Mouse (Mus musculus): Measurements from ENCODE around the gene Rhov. TPM values are rescaled to one million over a fixed set of nuclear protein-coding genes. Genes with fewer than 3 reads are reported as not detected.

Gene Rhov
- polyA plus RNA-seq (2014; fragmentation: Nextera tagmentation; extraction: Ambion mirVana), result 20.9 and 26.9 TPM in 2 replicates

DNA sequence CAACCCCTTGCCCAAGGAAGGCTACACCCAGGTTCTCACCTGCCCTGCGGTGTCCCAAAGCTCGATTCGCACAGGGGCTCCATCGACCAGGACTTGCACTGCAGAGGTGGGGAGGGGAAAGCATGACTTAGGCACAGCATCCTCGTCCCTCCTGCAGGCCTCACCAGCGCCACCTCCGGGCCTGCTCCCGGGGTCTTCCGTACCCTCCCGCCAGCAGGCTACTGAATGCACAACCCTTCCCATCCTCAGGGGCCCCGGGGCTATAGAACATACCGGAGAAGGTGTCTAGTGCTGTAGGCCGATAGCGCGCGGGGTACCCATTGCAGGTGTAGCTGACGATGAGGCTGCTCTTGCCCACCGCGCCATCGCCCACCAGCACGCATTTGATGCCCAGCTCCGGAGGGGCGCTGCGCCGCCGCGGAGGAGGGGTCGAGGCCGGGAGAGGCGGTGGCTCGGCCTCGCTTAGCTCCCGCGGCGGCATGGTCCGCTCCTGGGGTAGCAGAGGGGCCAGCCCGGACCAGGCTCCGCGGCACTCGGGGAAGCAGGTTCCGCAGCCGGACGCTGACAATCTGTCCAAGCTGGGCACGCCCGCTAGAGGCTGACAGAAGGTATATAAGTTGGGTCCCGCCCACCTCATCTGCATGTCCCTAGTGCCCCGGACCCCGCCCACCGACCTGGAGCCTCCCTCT, at the start of gene Rhov:
Rhov (minus strand) TSS at position 630 of the 689 bp plus-strand sequence.
- Histone ChIP-seq H3K36me3 (replicated peaks; ENCODE audit: control insufficient read depth, insufficient read depth) (no peaks in the 10 kb centered on the region), H3K4me3 (replicated peaks; ENCODE audit: low read length) (peak within 1 kb of the TSS; percentile 69), H3K4me1 (replicated peaks; ENCODE audit: control insufficient read depth, insufficient read depth, low read length) (peaks cover 10% of the 10 kb centered on the region), H3K27ac (peak within 1 kb of the TSS; percentile 73), H3K9me3 (ENCODE audit: control insufficient read depth, low read length) (no peaks in the 10 kb centered on the region), H3K4me2 (replicated peaks) (peak within 1 kb of the TSS; percentile 76), H3K9ac (peak within 1 kb of the TSS; percentile 82), H3K27me3 (ENCODE audit: control insufficient read depth, insufficient read depth, low read length) (0 out of 2 replicates have a peak, but pooled peaks cover 3% of the 10 kb centered on the region)
- DNase-seq (ENCODE audit: low spot score), result peak; percentile 68
- under 1% methylated on average over 49 of the region's 49 CpGs for WGBS
- ATAC-seq (ENCODE audit: low FRiP score), result peak; percentile 85

GRCm38 (mm10) chr2:119320571-119320970, 49.5 kb upstream of the Rhov start:
- DNase-seq (ENCODE audit: low spot score) (no peak), ATAC-seq (ENCODE audit: low FRiP score) (no peak)
- Histone ChIP-seq H3K4me3 (replicated peaks; ENCODE audit: low read length) (no peak overlapping the region), H3K27ac (no peak overlapping the region), H3K36me3 (replicated peaks; ENCODE audit: control insufficient read depth, insufficient read depth) (no peaks in the 10 kb centered on the region), H3K9me3 (ENCODE audit: control insufficient read depth, low read length) (no peaks in the 10 kb centered on the region), H3K27me3 (ENCODE audit: control insufficient read depth, insufficient read depth, low read length) (peaks cover 87% of the 10 kb centered on the region), H3K4me2 (replicated peaks) (no peak overlapping the region), H3K4me1 (replicated peaks; ENCODE audit: control insufficient read depth, insufficient read depth, low read length) (peaks cover 28% of the 10 kb centered on the region), H3K9ac (no peak overlapping the region)
- 68% methylated on average over 8 of the region's 8 CpGs for WGBS

- H3K27me3 ChIP-seq (ENCODE audit: control insufficient read depth, insufficient read depth, low read length), result peaks cover 82% of the 10 kb centered on the region
- no peak overlapping the region for H3K27ac ChIP-seq
- H3K4me1 ChIP-seq (replicated peaks; ENCODE audit: control insufficient read depth, insufficient read depth, low read length), result peaks cover 18% of the 10 kb centered on the region
- H3K4me2 ChIP-seq (replicated peaks), result no peak overlapping the region
- no peaks in the 10 kb centered on the region for H3K9me3 ChIP-seq (ENCODE audit: control insufficient read depth, low read length)
- H3K9ac ChIP-seq, result no peak overlapping the region
- ATAC-seq (ENCODE audit: low FRiP score) (no peak), DNase-seq (ENCODE audit: low spot score) (no peak)
- no peaks in the 10 kb centered on the region for H3K36me3 ChIP-seq (replicated peaks; ENCODE audit: control insufficient read depth, insufficient read depth)
- WGBS, result 69% methylated on average over 3 of the region's 3 CpGs
- H3K4me3 ChIP-seq (replicated peaks; ENCODE audit: low read length), result no peak overlapping the region
These were observed 47.1 kb upstream of the Rhov start for GRCm38 (mm10) chr2:119318043-119318710.

DNA sequence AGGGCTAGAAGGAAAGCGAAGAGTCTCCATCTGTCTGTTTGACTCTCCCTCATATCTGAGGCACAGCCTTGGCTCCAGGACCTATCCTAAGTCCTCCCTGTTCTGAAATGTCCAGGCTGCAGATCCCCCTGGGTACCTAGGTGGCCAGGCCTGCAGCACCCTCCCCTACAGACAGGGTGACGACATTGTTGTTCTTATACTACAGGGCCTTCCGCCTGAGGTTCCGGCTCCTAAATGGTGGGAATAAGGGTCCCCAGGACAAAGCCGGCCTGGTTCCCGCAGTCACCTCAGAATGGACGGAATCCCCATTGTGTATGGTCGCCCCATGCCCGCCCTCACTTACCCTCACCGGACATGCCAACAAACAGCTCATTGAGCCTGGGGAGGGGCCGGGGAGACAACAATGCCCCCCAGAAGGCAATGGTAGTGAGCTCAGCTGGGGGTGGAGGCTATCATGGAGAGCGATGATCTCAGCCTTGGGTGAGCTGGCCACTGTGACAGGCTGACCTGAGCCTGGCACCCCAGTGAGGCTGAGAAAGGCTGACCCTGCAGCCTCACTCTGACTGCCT, 43.8 kb upstream of the Rhov start:
- peaks cover 4% of the 10 kb centered on the region; the same call in 1 of the 2 replicates for H3K4me1 ChIP-seq (replicated peaks; ENCODE audit: control insufficient read depth, insufficient read depth, low read length)
- H3K27me3 ChIP-seq (ENCODE audit: control insufficient read depth, insufficient read depth, low read length), result peaks cover 49% of the 10 kb centered on the region
- H3K9me3 ChIP-seq (ENCODE audit: control insufficient read depth, low read length), result no peaks in the 10 kb centered on the region
- no peak overlapping the region for H3K27ac ChIP-seq
- no peak for DNase-seq (ENCODE audit: low spot score)
- no peak overlapping the region for H3K4me2 ChIP-seq (replicated peaks)
- no peak overlapping the region for H3K4me3 ChIP-seq (replicated peaks; ENCODE audit: low read length)
- no peak overlapping the region for H3K9ac ChIP-seq
- WGBS, result 64% methylated on average over 12 of the region's 12 CpGs
- no peak for ATAC-seq (ENCODE audit: low FRiP score)
- H3K36me3 ChIP-seq (replicated peaks; ENCODE audit: control insufficient read depth, insufficient read depth), result no peaks in the 10 kb centered on the region

GRCm38 (mm10) chr2:119313780-119314479, 42.9 kb upstream of the Rhov start:
- no peaks in the 10 kb centered on the region for H3K36me3 ChIP-seq (replicated peaks; ENCODE audit: control insufficient read depth, insufficient read depth)
- H3K4me1 ChIP-seq (replicated peaks; ENCODE audit: control insufficient read depth, insufficient read depth, low read length), result peaks cover 4% of the 10 kb centered on the region; the same call in 1 of the 2 replicates

DNA sequence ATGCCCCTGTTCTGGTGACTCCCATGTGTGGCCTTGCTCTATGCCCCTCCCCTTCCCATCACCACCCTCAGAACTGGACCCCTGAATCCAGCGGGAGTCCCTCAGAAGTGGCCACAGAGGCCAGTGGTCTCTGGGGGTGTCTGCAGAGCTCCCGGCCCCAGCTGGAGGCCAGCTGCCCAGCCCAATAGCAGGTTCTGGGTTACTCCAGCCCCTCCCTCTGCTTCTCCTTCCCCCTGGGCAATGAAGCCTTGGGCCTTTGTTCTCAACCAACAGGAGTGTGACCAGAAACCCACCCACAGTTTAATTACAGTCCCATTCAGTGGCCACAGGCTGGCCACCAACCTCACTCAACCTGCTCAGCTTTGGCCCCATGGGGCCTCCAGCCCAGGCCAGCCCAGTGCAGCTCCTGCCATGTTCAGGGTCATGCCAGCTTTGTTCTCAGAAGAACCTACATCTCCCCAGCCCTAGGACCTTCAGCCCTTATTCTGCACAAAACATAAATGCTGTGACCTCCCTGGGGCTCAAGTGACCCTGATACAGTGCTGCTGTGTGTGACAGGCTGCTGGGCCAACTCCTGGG, 41.4 kb upstream of the Rhov start:
- no peaks in the 10 kb centered on the region for H3K9me3 ChIP-seq (ENCODE audit: control insufficient read depth, low read length)
- WGBS, result 41% methylated on average over 2 of the region's 2 CpGs
- H3K4me1 ChIP-seq (replicated peaks; ENCODE audit: control insufficient read depth, insufficient read depth, low read length), result peaks cover 4% of the 10 kb centered on the region; the same call in 1 of the 2 replicates
- no peaks in the 10 kb centered on the region for H3K36me3 ChIP-seq (replicated peaks; ENCODE audit: control insufficient read depth, insufficient read depth)
- no peak for ATAC-seq (ENCODE audit: low FRiP score)
- H3K9ac ChIP-seq, result no peak overlapping the region
- H3K4me2 ChIP-seq (replicated peaks), result no peak overlapping the region
- peaks cover 31% of the 10 kb centered on the region for H3K27me3 ChIP-seq (ENCODE audit: control insufficient read depth, insufficient read depth, low read length)
- DNase-seq (ENCODE audit: low spot score), result no peak
- H3K27ac ChIP-seq, result no peak overlapping the region
- no peak overlapping the region for H3K4me3 ChIP-seq (replicated peaks; ENCODE audit: low read length)

More at GRCm38 (mm10) chr2:119313780-119314479, 42.9 kb upstream of the Rhov start:
- WGBS, result 28% methylated on average over 10 of the region's 10 CpGs
- ATAC-seq (ENCODE audit: low FRiP score) (peak; percentile 51; the same call in 1 of the 2 replicates), DNase-seq (ENCODE audit: low spot score) (no peak)
- Histone ChIP-seq H3K27ac (no peak overlapping the region), H3K9ac (no peak overlapping the region), H3K4me3 (replicated peaks; ENCODE audit: low read length) (no peak overlapping the region), H3K27me3 (ENCODE audit: control insufficient read depth, insufficient read depth, low read length) (peaks cover 44% of the 10 kb centered on the region), H3K4me2 (replicated peaks) (no peak overlapping the region), H3K9me3 (ENCODE audit: control insufficient read depth, low read length) (no peaks in the 10 kb centered on the region)

DNA sequence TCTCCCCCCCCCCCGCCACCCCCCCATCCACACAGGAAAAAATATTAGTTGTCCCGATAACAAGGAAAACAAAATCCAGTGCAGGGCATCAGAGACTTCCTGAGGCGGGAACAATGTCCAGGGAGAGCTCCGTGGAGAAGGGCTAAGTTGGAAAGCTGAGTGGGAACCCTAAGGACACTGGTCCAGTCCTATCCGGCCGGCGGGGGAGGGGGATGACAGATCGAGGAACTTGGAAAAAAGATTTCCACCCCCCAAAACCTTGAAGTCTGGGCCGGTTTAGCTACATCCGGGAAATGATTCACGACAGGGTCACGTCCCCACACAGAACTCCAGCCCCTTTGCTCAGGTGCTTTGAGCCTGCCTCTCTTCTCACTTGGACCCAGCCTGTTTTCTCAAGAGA, 40.5 kb upstream of the Rhov start:
- DNase-seq (ENCODE audit: low spot score) (no peak), ATAC-seq (ENCODE audit: low FRiP score) (no peak)
- no peak overlapping the region for H3K27ac ChIP-seq
- peaks cover 26% of the 10 kb centered on the region for H3K27me3 ChIP-seq (ENCODE audit: control insufficient read depth, insufficient read depth, low read length)
- H3K9ac ChIP-seq, result no peak overlapping the region
- H3K4me3 ChIP-seq (replicated peaks; ENCODE audit: low read length), result no peak overlapping the region
- H3K4me2 ChIP-seq (replicated peaks), result no peak overlapping the region
- no peaks in the 10 kb centered on the region for H3K9me3 ChIP-seq (ENCODE audit: control insufficient read depth, low read length)
- H3K4me1 ChIP-seq (replicated peaks; ENCODE audit: control insufficient read depth, insufficient read depth, low read length), result peaks cover 4% of the 10 kb centered on the region; the same call in 1 of the 2 replicates
- no peaks in the 10 kb centered on the region for H3K36me3 ChIP-seq (replicated peaks; ENCODE audit: control insufficient read depth, insufficient read depth)
- 51% methylated on average over 12 of the region's 12 CpGs for WGBS

DNA sequence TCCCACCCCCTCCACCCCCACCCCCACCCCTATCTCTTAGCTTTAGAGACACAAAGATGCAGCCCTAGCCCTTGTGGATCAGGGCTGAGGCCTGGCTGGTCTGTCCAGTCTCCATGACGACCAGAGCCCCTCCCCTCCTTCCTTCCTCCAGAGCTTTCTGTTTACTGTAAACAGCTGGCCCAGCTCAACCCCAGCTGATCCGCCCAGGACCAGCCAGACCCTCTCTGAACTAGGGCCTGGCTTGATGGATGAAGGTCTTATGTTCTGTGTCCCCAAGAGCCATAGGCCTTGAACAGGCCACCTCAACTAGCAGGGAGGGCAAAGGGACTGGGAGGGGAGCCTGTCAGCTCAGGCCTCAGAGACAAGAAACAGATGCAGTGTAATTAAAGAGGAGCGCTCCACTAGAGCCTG, 33.7 kb upstream of the Rhov start:
- Histone ChIP-seq H3K9me3 (ENCODE audit: control insufficient read depth, low read length) (no peaks in the 10 kb centered on the region), H3K27me3 (ENCODE audit: control insufficient read depth, insufficient read depth, low read length) (no peaks in the 10 kb centered on the region), H3K9ac (no peak overlapping the region), H3K4me3 (replicated peaks; ENCODE audit: low read length) (no peak overlapping the region), H3K4me2 (replicated peaks) (no peak overlapping the region), H3K36me3 (replicated peaks; ENCODE audit: control insufficient read depth, insufficient read depth) (no peaks in the 10 kb centered on the region; the same call in 1 of the 2 replicates), H3K4me1 (replicated peaks; ENCODE audit: control insufficient read depth, insufficient read depth, low read length) (peaks cover 2% of the 10 kb centered on the region; the same call in 1 of the 2 replicates), H3K27ac (no peak overlapping the region)
- no peak for DNase-seq (ENCODE audit: low spot score)
- peak; percentile 46; the same call in 1 of the 2 replicates for ATAC-seq (ENCODE audit: low FRiP score)
- 9% methylated on average over 3 of the region's 3 CpGs for WGBS
